Mouse (Mus musculus) heart, adult 11 months (tissue): ENCODE measurements around the gene Erf.
A peak's percentile ranks its signal among the peaks of the same experiment; 100 is the strongest.

Experiments
- DNase-seq: peaks from one replicate; pipeline ENCODE4 v3.0.0; 2022

Gene Erf

DNA sequence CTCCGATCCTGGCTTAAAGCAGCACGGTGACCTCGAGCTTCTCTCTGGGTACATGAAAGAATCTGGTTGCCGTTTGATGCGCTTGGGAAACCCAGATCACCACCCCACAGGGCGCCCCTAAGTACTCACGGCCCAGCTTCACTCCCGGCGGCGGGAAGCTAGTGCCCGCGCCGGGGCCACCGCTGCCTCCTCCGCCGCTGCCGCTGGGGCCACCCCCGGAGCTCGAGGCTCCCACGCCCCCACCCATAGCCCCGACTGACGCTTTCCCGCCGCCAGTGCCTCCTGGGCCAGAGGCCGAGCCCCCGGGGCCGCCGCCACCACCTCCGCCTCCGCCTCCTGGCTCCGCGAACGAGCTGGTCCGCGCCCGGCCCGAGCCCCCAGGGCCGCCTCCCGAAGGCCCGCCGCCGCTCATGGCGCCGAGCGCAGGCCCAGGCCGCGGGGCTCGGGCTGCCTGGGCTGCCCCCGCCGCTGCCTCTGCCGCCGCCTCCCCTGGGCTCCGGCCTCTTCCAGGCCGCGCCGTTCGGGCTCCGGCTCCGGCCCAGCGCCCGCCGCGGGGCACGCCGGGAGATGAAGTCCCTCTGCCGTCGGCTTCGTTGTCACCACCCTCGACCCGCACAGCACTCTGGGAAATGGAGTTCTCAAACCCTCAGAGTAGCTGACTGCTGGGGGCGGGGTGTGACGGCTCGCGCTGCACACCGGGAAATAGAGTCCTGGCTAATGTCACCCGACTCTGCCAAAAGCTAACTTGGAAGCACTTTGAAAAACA, 13.1 kb downstream of the Erf start, which contains the start of gene Gsk3a:
Gsk3a (minus strand) TSS at position 603 of the 766 bp plus-strand sequence.
- DNase-seq = peak; percentile 100

GRCm38 (mm10) chr7:25235526-25235925, 15.0 kb downstream of the Erf start:
- peak; percentile 85 for DNase-seq

GRCm38 (mm10) chr7:25233061-25233460, 17.5 kb downstream of the Erf start:
- DNase-seq = no peak

DNA sequence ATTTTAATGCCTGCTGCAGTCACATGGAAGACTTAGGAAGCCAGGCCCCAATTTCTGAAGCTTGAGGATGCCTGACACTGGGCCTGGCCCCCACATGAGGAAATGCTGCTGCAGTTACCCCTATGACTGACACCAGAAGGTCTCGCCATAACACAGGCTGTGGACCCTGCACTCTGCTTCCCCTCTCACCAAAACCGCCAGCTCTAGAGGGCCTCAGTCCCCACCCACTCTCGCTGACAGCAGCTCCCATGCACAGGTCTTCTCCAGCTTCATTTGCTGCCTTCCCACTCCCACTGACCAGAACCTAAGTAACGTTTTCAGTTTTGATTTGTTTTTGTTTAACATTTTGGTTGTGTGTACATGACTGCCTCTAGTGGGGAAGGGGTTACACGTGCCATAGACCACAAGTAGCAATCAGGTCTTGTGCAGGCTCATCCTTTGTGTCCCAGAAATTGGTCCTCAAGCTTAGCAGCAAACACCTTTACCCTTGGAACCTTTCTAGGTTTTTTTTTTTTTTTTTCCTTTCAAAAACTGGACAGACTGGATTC, 18.4 kb downstream of the Erf start:
- DNase-seq = no peak

DNA sequence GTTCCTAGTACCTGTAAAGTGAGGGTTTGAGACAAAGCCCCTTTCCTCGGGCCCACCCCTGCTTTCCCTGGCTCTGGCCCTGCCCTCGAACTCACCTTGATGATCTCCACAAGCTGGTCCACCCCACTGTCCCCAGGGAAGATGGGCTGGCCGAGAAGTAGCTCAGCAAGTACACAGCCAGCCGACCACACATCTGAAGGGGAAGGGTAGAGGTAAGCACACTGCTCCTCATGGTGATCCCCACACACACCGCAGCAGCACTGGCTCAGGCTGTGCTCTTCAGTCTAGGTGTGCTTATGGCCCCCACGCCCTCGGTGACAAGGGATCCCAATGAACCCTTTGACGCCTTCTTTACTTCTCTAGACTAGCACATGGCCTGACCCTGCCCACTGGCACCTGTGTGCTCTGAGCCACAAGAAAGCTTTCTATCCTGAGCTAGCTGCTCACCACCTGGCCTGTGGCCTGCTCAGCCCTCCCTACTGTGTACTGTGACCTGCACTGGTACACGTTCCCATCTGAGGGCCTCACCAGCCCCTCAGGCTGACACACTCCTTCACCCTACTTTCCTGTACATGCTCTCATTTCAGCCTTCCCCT, 19.8 kb downstream of the Erf start:
- peak; percentile 90 for DNase-seq

DNA sequence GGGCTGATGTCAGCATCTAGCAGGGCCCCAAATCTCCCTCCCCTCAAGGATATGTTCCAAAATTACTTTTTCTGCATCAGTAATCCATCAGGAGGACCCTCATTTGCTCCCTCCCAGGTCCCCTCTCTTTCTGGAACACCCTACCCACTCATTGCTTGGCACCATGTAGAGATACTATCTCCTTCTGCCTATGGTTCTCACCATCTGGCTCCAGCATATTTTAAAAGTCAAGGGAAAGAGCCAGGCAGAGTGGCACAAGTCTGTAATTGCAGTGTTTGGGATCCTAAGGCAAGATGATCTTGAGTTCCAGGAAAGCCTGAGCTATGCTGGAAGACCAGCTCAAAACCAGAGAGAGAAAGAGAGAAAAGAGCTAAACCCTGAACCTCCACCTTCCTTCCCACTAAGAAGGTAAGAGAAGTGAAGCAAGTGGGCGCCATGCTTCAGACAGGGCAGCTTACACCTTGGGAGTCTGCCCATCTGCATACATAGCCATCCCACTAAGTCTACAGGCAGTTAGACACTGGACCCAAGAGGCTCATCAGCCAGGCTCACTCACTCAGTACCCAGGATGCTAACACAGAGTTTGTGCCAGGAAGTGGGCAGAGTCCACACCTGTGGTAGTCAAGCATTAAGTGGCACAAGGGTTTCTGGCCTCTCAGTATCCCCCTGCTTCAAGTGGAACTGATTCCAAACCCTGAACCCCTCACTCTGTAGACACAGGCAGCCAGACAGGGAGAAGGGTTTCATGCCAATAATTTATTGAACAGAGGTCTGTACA, 22.8 kb downstream of the Erf start:
- DNase-seq = no peak

- DNase-seq = no peak
Measured at GRCm38 (mm10) chr7:25222275-25222967, 28.1 kb downstream of the Erf start.

- peak; percentile 100 for DNase-seq
Measured at GRCm38 (mm10) chr7:25221102-25221883, 29.3 kb downstream of the Erf start, which contains the start of gene Zfp526. Gene Zfp526 (plus strand): TSS chr7:25221425.

GRCm38 (mm10) chr7:25220457-25221101, 30.0 kb downstream of the Erf start, which contains the start of gene Dedd2:
Gene Dedd2 (minus strand): TSS chr7:25220615.
- peak; percentile 98 for DNase-seq

GRCm38 (mm10) chr7:25219756-25220456, 30.7 kb downstream of the Erf start:
- peak; percentile 100 for DNase-seq

DNA sequence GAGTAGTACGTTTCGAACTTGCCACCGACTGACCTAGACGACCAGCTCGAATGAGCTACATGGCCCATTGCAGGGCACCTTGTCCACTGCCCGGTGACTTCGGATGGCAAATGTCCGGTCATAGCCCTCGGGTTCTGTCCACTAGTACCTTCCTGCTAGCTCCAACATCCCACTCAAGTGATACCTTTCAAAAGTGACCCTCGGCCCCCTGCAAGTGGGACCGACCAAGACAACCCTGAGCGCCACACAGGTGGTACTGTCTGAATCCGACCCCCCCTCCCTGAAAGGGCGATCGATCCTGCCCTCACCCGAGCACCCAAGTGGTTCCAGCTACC, 31.2 kb downstream of the Erf start:
- DNase-seq = no peak

DNA sequence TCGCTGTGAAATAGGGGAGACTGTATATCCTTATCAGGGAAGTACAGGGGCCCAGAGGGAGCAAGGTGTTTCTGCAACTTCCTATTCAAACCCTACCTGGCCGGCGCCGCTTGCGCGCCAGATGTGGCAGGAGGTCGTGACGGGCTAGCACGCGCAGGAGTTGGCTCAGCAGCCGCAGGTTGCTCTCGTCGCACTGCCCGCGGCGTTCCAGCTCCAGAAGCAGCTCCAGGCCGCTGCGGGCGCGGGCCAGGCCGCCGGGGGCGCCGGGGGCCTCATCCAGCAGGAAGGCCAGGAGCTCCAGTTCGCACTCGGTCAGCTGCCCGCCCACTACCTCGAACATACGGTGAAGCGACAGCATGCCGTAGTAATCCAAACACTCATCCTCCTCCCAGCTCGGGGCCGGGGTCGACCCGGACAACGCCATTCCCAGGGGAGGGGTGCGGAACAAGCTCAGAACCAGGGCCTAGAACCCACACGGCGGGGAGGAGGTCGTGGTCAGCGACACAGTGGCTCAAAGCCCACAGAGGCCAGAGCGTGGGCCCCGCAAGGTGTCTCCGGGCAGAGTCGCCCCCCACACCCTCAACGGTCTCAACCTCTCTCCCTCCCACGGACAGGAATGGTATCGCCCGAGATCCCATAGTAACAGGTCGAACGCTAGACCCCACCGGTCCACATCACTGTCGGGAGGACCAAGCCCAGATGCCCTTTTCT, 31.7 kb downstream of the Erf start:
- DNase-seq = peak; percentile 96

GRCm38 (mm10) chr7:25217653-25218395, 32.7 kb downstream of the Erf start:
- DNase-seq = no peak

DNA sequence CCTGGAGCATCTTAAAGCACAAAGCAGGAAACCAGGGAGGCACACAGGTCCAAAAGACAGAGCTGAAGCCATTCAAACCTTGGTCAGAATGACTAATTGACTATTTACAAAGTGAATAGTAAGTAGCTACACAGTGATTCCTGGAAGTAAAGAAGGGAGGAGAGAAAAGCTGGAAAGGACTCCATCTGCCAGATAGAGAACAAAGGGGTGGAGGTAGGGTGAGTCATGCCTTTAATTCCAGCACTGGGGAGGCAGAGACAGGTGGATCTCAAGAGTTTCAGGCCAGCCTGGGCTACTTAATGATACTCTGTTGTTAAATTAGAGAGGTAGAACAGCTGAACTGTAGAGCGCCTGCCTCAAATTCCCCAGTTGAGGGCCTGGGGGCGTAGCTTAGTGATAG, 36.4 kb downstream of the Erf start:
- DNase-seq = no peak

DNA sequence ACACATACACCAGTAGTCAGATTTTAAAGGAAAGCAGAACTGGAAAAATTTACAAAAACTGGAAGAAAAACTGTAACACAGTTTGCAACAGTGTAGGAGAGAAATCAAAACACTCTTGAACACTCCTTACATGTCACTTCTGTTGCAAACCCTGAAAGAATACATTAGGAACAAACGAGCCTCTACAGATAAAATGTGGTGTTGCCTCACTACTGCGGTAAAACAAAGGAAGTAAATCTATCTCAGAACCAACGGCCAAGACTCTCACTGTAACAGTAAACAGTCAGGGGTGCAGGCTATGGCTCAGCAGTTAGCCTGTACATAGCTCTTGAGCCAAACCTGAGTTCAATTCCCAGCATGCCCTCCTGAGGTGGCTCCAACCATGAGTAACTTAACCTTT, 37.5 kb downstream of the Erf start:
- DNase-seq = no peak

GRCm38 (mm10) chr7:25210482-25210881, 40.1 kb downstream of the Erf start:
- peak; percentile 92 for DNase-seq

DNA sequence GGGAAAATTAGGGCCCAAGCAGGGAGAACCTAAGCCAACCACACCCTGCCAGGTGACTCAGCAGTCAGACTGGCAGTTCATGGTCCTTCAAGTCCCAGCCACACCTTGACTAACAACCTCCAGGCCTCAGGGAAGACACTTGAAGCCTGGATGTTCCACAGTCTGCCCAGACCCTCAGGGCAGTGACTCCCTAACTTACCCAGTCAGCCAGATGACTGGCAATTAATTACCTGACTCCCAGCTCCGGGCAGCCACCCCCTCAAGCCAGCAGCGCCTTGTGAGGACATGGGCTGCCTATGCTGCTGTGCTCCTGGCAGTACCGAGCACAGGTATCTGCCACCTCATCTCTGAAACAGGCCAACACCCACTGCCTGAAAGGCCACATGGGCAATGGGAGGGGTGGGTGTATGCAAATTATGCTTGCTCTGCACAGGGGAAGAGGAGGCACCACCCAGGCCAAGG, 41.4 kb downstream of the Erf start:
- DNase-seq = peak; percentile 88

DNA sequence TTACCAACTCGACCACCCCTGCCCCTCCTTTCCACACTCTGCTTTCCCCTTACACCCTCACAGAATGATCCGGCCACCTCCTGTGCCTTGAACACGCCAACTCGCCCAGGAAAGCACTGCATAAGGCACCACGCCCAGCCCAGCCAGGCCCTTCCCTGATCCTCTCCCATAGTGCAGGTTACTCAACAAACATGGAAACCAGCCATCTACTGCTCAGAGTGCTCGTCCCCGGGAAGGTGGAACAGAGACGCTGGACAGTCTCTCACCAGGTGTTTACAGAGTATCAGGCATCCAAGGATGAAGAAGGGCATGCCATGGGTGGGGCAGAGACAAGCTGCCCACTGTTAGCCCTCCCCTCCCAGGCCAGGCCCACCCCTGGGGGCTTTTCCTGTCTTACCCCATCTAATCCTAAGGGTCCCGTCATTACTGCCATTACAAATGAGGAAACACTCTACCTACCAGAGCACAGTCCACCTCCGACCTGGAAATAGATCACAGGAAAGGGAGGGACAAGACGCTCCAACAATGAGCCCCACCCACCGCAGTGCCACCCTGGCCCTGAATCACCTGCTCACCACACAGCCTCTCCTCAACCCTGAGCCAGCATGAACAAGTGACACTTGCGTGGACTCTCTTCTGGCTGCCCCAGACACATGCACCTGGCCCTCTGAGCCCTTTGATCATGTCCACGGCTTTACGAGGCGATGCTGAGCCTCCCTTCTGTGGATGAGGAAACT, 44.3 kb downstream of the Erf start:
- peak; percentile 90 for DNase-seq
